Mouse (Mus musculus): ENCODE measurements at regions not wholly inside any gene's neighbourhood (a gene's known extent, or its start where the extent isn't known, plus 50 kb on each side); places are given as distances from the start of the nearest gene placed in this dataset.

DNA sequence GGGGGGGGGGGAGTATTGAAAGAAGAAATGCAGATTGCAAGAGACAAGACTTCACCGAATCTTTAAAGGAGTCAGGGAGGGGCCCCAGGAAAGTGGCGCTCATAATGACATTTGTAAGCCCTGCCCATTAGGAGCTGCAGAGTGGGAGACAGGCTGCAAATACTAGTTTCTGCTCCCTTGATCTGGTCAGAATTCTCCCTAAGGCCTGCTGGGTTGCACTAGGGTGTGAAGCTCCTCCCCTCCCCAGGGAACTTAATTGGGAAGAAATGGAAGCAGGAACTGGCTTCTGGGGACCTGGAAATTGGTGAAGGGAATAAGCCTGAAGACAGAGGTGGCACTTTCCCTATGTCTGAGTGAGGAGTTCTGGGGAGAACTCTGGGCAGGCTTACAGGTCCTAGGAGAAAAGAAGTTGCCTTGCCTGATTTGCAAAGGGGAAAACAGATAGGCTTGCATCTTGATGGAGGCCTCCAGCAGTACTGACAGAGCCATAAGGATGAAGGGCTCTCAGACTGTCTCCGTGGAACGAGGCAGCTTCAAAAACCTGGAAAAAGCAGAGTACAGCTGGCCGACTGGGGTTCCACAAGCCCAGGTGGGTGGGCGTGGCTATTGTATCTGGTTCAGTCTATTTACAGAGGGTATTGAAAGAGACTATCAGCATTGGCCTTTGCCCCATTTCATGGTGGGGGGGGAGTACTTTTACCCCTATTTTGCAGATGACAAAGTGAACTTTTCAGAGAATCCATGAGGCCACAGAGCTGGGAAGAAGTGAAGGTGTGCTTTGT, 125.7 kb downstream of the Plpp3 start:
- Histone ChIP-seq H3K9me3 (no peaks in the 10 kb centered on the region), H3K27ac (replicated peaks) (no peak overlapping the region), H3K36me3 (no peaks in the 10 kb centered on the region), H3K4me3 (no peak overlapping the region), H3K4me2 (no peak overlapping the region), H3K4me1 (replicated peaks) (peaks cover 13% of the 10 kb centered on the region), H3K27me3 (no peaks in the 10 kb centered on the region), H3K9ac (no peak overlapping the region)
- WGBS, result 22% methylated on average over 6 of the region's 6 CpGs
- ATAC-seq (ENCODE audit: low FRiP score, low read depth), result no peak

DNA sequence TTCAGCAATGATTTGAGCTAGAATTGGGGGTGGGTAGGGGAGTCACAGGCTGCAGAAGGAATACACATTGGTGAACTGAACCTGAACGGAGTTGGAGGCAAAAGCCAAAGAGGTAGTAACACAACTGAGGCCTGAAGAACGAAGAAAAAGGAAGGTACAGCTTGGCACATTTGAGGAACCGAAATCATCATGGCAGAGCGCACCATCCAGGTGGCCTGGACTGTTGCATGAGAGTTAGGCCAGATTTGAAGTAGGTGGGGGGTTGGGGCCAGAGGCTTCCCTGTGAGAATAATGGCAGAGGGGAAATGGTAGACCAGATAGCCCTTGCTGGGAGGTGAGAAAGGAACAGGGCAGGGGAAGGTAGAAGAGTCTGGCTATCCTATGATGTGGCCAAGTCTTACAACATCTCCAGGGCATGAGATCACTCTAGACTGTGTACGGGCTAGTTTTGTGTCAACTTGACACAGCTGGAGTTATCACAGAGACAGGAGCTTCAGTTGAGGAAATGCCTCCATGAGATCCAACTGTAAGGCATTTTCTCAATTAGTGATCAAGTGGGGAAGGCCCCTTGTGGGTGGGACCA, 128.4 kb downstream of the Plpp3 start:
- 94% methylated on average over 5 of the region's 5 CpGs for WGBS
- no peak for ATAC-seq (ENCODE audit: low FRiP score, low read depth)
- Histone ChIP-seq H3K4me1 (replicated peaks) (peaks cover 13% of the 10 kb centered on the region), H3K36me3 (no peaks in the 10 kb centered on the region), H3K4me3 (no peak overlapping the region), H3K9me3 (no peaks in the 10 kb centered on the region), H3K4me2 (no peak overlapping the region), H3K9ac (no peak overlapping the region), H3K27me3 (no peaks in the 10 kb centered on the region), H3K27ac (replicated peaks) (no peak overlapping the region)

DNA sequence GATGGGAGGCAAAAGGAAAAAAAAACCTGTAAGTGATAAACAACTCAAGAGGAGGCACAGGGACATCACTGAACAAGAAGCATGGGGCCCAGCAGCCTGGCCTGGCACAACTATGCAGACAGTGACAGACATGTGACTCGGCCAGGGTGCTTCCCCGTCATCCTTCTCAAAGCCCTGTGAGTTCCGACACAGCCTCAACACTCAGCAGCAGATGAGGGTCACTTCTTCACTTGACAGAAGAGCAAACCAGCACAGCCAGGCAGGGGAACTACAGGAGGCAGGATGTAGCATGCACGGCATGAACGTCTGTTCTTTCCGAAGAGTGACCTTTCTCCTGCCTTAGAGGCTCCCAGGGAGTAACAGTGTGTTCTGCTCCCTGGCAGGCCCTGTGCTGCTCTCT, 129.2 kb downstream of the Plpp3 start:
- H3K27me3 ChIP-seq, result no peaks in the 10 kb centered on the region
- H3K9ac ChIP-seq, result no peak overlapping the region
- H3K4me2 ChIP-seq, result no peak overlapping the region
- no peak overlapping the region for H3K27ac ChIP-seq (replicated peaks)
- peaks cover 13% of the 10 kb centered on the region for H3K4me1 ChIP-seq (replicated peaks)
- WGBS, result 84% methylated on average over 6 of the region's 6 CpGs
- no peak for ATAC-seq (ENCODE audit: low FRiP score, low read depth)
- H3K36me3 ChIP-seq, result no peaks in the 10 kb centered on the region
- no peaks in the 10 kb centered on the region for H3K9me3 ChIP-seq
- H3K4me3 ChIP-seq, result no peak overlapping the region

DNA sequence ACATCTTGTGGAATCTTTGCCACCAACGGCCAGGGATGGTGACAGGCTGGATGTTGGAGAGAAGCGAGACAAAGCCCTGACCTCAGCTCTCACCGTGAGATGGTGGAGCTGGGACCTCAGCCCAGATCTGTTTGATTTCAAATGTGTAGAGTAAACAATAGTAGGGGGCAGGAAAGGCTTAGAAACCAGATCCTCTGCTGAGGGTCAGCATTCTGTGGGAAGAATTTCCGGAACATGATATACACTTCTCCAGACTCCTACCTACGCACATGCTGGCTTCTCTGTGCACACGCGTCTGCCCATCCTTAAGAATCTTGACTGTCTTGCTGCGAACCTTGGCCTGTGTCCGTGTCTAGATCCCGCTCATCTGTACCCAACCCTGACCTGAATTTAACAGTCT, 129.7 kb downstream of the Plpp3 start:
- peaks cover 10% of the 10 kb centered on the region for H3K4me1 ChIP-seq (replicated peaks)
- no peak overlapping the region for H3K4me3 ChIP-seq
- H3K36me3 ChIP-seq, result no peaks in the 10 kb centered on the region
- WGBS, result 82% methylated on average over 10 of the region's 10 CpGs
- H3K27me3 ChIP-seq, result no peaks in the 10 kb centered on the region
- H3K9ac ChIP-seq, result no peak overlapping the region
- no peaks in the 10 kb centered on the region for H3K9me3 ChIP-seq
- no peak overlapping the region for H3K27ac ChIP-seq (replicated peaks)
- H3K4me2 ChIP-seq, result no peak overlapping the region
- ATAC-seq (ENCODE audit: low FRiP score, low read depth), result no peak

DNA sequence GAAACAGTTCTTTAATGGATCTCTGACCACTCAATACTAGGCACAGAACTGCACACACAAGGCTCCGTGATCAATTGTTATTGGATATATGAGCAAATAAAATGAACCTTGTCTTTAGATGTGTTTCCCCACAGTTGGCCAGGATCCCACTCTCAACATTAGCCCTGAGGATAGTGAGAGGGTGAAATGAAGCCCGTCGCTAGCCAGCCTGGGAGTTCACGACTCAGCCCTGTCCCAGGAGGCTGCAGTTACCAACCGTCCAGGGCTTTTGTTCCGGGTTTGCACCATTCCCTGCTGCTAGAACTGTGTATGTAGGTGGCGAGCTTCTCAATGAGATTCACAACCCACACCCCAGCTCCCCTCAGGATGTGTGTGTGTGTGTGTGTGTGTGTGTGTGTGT, 130.3 kb downstream of the Plpp3 start:
- Histone ChIP-seq H3K27me3 (no peaks in the 10 kb centered on the region), H3K36me3 (no peaks in the 10 kb centered on the region), H3K4me2 (no peak overlapping the region), H3K9ac (no peak overlapping the region), H3K4me1 (replicated peaks) (peaks cover 4% of the 10 kb centered on the region; the same call in 1 of the 2 replicates), H3K4me3 (no peak overlapping the region), H3K27ac (replicated peaks) (no peak overlapping the region), H3K9me3 (no peaks in the 10 kb centered on the region)
- 41% methylated on average over 7 of the region's 7 CpGs for WGBS
- ATAC-seq (ENCODE audit: low FRiP score, low read depth), result no peak

DNA sequence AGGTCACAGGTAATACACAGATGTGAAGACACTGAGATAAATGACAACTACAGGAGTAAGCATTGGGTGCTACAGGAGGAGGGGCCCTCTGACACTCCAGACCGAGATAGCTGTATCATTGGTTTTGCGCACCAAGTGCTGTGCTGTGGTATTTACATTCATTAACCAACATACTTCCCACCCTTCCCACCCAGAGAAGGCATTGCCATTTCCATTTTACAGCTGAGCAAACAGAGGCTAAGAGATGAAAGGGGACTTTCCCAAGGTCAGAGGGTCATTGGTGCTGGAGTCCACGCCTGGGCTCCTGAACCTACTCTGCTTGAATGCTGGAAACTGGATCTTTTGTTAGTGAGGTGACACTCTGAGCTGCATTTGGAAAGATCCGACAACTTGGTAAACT, 132.5 kb downstream of the Plpp3 start:
- H3K4me2 ChIP-seq, result no peak overlapping the region
- H3K4me1 ChIP-seq (replicated peaks), result no peaks in the 10 kb centered on the region
- WGBS, result 49% methylated on average over 4 of the region's 4 CpGs
- no peaks in the 10 kb centered on the region for H3K9me3 ChIP-seq
- ATAC-seq (ENCODE audit: low FRiP score, low read depth), result no peak
- H3K4me3 ChIP-seq, result no peak overlapping the region
- no peak overlapping the region for H3K9ac ChIP-seq
- no peaks in the 10 kb centered on the region for H3K27me3 ChIP-seq
- H3K36me3 ChIP-seq, result no peaks in the 10 kb centered on the region
- no peak overlapping the region for H3K27ac ChIP-seq (replicated peaks)

DNA sequence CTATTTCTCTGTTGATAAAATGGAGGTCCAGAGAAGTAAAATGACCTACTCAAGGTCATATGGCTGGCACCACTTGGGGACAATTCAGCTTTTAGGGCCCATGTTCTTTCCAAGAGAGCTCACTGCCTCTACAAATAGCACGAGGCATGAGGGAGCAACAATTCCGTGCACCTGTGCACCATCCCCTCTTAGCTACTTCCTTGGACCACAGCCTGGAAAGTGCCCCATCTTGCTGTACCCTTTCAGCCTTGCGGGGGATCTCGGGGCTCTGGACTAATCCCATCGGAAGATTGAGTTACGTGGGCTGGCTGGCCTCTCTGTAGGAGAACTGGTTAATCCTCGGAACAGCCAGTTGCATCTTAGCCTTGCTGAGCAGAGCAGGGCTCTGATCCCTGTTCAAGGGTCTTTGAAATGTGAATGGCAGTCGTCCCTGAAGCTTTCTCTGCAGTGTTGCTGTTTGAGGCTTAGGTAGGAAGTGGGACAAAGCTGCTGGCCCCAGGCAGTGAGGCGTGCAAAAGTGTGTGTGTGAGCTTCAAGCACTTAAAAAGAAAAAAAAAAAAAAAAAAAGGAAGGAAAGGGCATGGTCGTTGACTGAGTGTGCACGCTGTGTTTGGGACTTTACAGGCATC, 133.8 kb downstream of the Plpp3 start:
- Histone ChIP-seq H3K27me3 (no peaks in the 10 kb centered on the region), H3K36me3 (no peaks in the 10 kb centered on the region), H3K4me3 (no peak overlapping the region), H3K4me1 (replicated peaks) (no peaks in the 10 kb centered on the region), H3K9ac (no peak overlapping the region), H3K4me2 (no peak overlapping the region), H3K9me3 (no peaks in the 10 kb centered on the region), H3K27ac (replicated peaks) (no peak overlapping the region)
- 22% methylated on average over 11 of the region's 11 CpGs for WGBS
- ATAC-seq (ENCODE audit: low FRiP score, low read depth), result no peak

DNA sequence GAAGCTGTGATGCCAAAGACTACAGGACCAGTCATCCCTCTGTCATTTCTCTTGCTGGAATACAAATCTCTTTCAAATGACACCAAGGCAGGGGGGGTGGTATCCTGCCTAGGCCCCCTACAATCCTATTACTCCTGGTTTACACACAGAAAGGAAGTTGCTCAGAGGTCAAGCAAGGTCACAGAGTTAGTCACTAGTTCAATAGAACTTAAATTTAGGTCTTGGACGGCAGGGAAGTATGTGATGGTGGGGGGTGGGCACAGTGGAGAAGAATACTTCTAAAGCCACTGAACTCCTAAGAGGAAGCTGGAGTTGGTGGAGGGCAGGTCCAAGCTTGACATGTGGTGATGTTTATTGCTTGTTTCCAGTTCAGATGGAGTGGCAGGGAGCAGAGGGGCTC, 134.4 kb downstream of the Plpp3 start:
- Histone ChIP-seq H3K9me3 (no peaks in the 10 kb centered on the region), H3K9ac (no peak overlapping the region), H3K27ac (replicated peaks) (no peak overlapping the region), H3K4me2 (no peak overlapping the region), H3K4me1 (replicated peaks) (no peaks in the 10 kb centered on the region), H3K4me3 (no peak overlapping the region), H3K36me3 (no peaks in the 10 kb centered on the region), H3K27me3 (no peaks in the 10 kb centered on the region)
- 0% methylated on average over 1 of the region's 1 CpGs for WGBS
- ATAC-seq (ENCODE audit: low FRiP score, low read depth), result no peak

DNA sequence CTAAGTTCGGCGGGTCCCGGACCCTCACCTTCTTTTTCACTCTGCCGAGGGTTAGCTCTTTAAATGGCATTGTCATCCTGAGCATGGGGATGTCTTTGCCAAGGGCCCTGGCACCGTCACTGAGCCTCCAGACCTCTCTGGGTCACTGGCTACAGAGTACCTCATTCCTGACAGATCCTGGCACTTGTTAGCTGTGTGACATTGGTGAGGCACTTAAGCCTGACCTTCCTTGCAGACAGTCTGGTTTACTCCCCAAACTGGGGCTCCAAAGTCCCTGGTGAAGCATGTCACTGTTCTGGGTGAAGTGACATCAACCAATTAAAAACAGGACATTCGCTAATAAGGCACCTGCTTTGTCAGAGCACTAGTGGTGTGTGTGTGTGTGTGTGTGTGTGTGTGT, 142.2 kb downstream of the Plpp3 start:
- Histone ChIP-seq H3K27ac (replicated peaks) (no peak overlapping the region), H3K36me3 (no peaks in the 10 kb centered on the region), H3K4me3 (no peak overlapping the region), H3K4me1 (replicated peaks) (no peaks in the 10 kb centered on the region), H3K27me3 (no peaks in the 10 kb centered on the region), H3K4me2 (no peak overlapping the region), H3K9ac (no peak overlapping the region), H3K9me3 (no peaks in the 10 kb centered on the region)
- ATAC-seq (ENCODE audit: low FRiP score, low read depth), result no peak
- WGBS, result 86% methylated on average over 6 of the region's 6 CpGs

DNA sequence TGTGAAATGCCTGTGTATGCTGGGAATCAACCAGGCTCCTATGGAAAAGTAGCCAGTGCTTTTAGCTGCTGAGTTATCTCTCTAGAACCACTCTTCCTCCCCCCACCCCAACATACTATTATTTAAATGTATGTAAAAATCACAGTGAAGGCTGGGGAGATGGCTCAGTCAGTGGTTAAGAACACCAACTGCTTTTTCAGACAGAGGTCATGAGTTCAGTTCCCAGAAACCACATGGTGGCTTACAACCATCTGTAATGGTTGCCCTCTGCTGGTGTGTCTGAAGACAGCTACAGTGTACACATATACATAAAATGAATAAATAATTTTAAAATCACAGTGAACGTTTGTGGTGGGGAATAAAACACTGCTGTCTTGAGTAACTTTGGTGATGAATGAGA, 144.4 kb downstream of the Plpp3 start:
- ATAC-seq (ENCODE audit: low FRiP score, low read depth), result no peak
- no peak overlapping the region for H3K27ac ChIP-seq (replicated peaks)
- H3K4me3 ChIP-seq, result no peak overlapping the region
- H3K36me3 ChIP-seq, result no peaks in the 10 kb centered on the region
- no peaks in the 10 kb centered on the region for H3K27me3 ChIP-seq
- 77% methylated on average over 1 of the region's 1 CpGs for WGBS
- H3K4me2 ChIP-seq, result no peak overlapping the region
- no peak overlapping the region for H3K9ac ChIP-seq
- H3K4me1 ChIP-seq (replicated peaks), result no peaks in the 10 kb centered on the region
- H3K9me3 ChIP-seq, result no peaks in the 10 kb centered on the region

DNA sequence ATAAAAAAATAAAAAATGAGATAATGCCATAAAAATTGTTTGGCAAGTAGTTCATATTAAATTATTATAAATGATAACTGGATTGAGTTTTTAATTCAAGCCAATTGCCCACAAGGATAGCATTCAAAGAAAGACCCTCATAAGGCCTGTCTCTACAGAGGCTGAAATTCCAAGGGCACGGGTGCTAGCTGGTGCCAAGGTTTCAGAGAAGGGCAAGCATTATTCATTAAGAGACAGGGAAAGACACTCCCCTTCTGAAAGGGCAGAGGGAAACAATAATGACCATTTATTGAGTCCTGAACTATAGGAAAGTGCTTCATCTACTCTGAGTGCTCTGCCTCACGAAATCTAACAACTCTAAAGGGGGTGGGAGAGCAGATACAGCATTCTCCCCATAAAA, 147.0 kb downstream of the Plpp3 start:
- no peak overlapping the region for H3K4me2 ChIP-seq
- no peak overlapping the region for H3K27ac ChIP-seq (replicated peaks)
- H3K9ac ChIP-seq, result no peak overlapping the region
- H3K4me1 ChIP-seq (replicated peaks), result no peaks in the 10 kb centered on the region
- H3K9me3 ChIP-seq, result no peaks in the 10 kb centered on the region
- H3K4me3 ChIP-seq, result no peak overlapping the region
- 38% methylated on average over 2 of the region's 2 CpGs for WGBS
- no peak for ATAC-seq (ENCODE audit: low FRiP score, low read depth)
- no peaks in the 10 kb centered on the region for H3K36me3 ChIP-seq
- no peaks in the 10 kb centered on the region for H3K27me3 ChIP-seq

DNA sequence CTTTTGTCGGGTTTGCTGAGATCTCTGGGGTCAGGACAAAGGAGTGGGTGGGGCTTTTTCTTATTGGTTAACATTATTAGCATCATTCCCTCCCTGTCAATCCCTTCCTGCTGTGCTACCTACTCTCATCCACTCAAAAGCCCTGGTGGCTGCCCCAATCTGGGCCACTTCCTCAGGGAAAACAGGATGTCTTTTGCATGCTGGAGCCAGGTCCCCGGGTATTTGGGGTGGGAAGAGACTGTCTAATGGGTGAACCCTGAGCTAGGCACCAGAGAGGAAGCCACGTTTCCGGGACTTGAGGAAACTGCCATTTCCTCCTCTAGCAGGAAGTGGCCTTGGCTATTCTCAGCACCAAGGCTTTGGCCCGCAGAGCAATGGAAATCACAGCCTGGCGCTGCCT, 148.8 kb downstream of the Plpp3 start:
- no peak for ATAC-seq (ENCODE audit: low FRiP score, low read depth)
- Histone ChIP-seq H3K27ac (replicated peaks) (no peak overlapping the region), H3K36me3 (no peaks in the 10 kb centered on the region), H3K9ac (no peak overlapping the region), H3K9me3 (no peaks in the 10 kb centered on the region), H3K4me1 (replicated peaks) (no peaks in the 10 kb centered on the region), H3K27me3 (no peaks in the 10 kb centered on the region), H3K4me3 (no peak overlapping the region), H3K4me2 (no peak overlapping the region)
- WGBS, result 76% methylated on average over 6 of the region's 6 CpGs

Measured in hindbrain, embryonic 15.5 days (tissue).